22 mouse cellular contexts compared by ENCODE assay signal in genomic region chr16:65718791-65719472, GRCm38 (mm10).
A peak's percentile ranks its signal among the peaks of the same experiment; 100 is the strongest.
DNase-seq lines count a peak whose midpoint lies in the region; ATAC-seq and TF ChIP-seq lines count a peak whose summit lies in the region.
"Had no signal": no experiment of that assay in that cellular context is flagged by ENCODE, and none has a peak within 500 bp of the region (broad histone marks: within the 10 kb centered on the region; RNA-seq: fewer than 3 reads in every experiment).

No protein-coding gene starts in this region.

- H3K9me3 ChIP-seq in kidney, embryonic 16.5 days (ENCODE audit: low read length): no peaks in the 10 kb centered on the region
- H3K9me3 ChIP-seq: embryonic facial prominence, embryonic 13.5 days; heart, embryonic 12.5 days; midbrain, embryonic 15.5 days had no signal

- no peaks in the 10 kb centered on the region for H3K79me2 ChIP-seq in C2C12 (ENCODE audit: control insufficient read depth, insufficient read depth)

- no peak for TF ChIP-seq CTCF in C2C12 (IDR thresholded peaks at IDR 0.05; ENCODE audit: control insufficient read depth, insufficient read depth, insufficient read length)

- 0 out of 2 replicates have a peak, but pooled peaks have one; percentile 67 for ATAC-seq in kidney, embryonic 16.5 days (ENCODE audit: low FRiP score, low TSS enrichment)
- ATAC-seq: forebrain, embryonic 14.5 days; midbrain, embryonic 15.5 days had no signal

- H3K4me2 ChIP-seq in kidney, embryonic 16.5 days (replicated peaks; ENCODE audit: low read depth, low read length): no peak overlapping the region
- H3K4me2 ChIP-seq: embryonic facial prominence, embryonic 13.5 days; heart, embryonic 12.5 days; hindbrain, embryonic 14.5 days; midbrain, embryonic 15.5 days had no signal

- no peak overlapping the region for H3K27ac ChIP-seq in kidney, embryonic 16.5 days (ENCODE audit: low read length)
- H3K27ac ChIP-seq: embryonic facial prominence, embryonic 13.5 days; hindbrain, embryonic 14.5 days; layer of hippocampus, adult 2 months; left cerebral cortex, adult 2 months; midbrain, embryonic 15.5 days had no signal

- 45% methylated on average over 6 of the region's 6 CpGs for WGBS in kidney, embryonic 16.5 days

- intact Hi-C loops in left cerebral cortex, postnatal 14 days (cut with DNase I): loop anchor here (5.0 kb wide), 1 partner anchor 288 kb away; no protein-coding TSS in a partner anchor

- H3K79me3 ChIP-seq in C2C12 (ENCODE audit: low read depth): no peaks in the 10 kb centered on the region

- no peaks in the 10 kb centered on the region for H3K27me3 ChIP-seq in kidney, embryonic 16.5 days (ENCODE audit: insufficient read depth, low read length)
- H3K27me3 ChIP-seq in C2C12 (ENCODE audit: control insufficient read depth, insufficient read depth, insufficient read length): no peaks in the 10 kb centered on the region
- H3K27me3 ChIP-seq: embryonic facial prominence, embryonic 13.5 days; heart, embryonic 12.5 days; megakaryocyte, embryonic 14.5 days; midbrain, embryonic 15.5 days had no signal

- no peaks in the 10 kb centered on the region for H3K36me3 ChIP-seq in kidney, embryonic 16.5 days (ENCODE audit: insufficient read depth, low read length)
- no peaks in the 10 kb centered on the region for H3K36me3 ChIP-seq in C2C12 (ENCODE audit: control insufficient read depth, insufficient read depth)
- H3K36me3 ChIP-seq: embryonic facial prominence, embryonic 13.5 days; heart, embryonic 12.5 days; midbrain, embryonic 15.5 days had no signal

- H3K4me3 ChIP-seq in kidney, embryonic 16.5 days (ENCODE audit: low read length): no peak overlapping the region
- H3K4me3 ChIP-seq in C2C12 (ENCODE audit: insufficient read depth, poor library complexity, severe bottlenecking): no peak overlapping the region
- H3K4me3 ChIP-seq: embryonic facial prominence, embryonic 13.5 days; heart, embryonic 12.5 days; layer of hippocampus, adult 2 months; left cerebral cortex, adult 2 months; megakaryocyte, embryonic 14.5 days; midbrain, embryonic 15.5 days had no signal

- H3ac ChIP-seq in C2C12 (ENCODE audit: control insufficient read depth, insufficient read length, low read depth): no peak overlapping the region

- DNase-seq in kidney, adult 11 months: no peak
- peak; percentile 58 for DNase-seq in adipocyte (ENCODE audit: low spot score)
- DNase-seq in kidney, postnatal 4 days: peak; percentile 24
- DNase-seq in left cerebral cortex, postnatal 14 days (ENCODE audit: low spot score in 2 of 2): no peak
- DNase-seq in layer of hippocampus, adult 9-11 months: no peak
- DNase-seq: cerebellum, adult 11 months; cerebellum, postnatal 14 days; gastrocnemius, postnatal 10 days; heart, adult 11 months; heart, postnatal 14 days; lung, adult 2 months; thymus, postnatal 4 days had no signal

- no peaks in the 10 kb centered on the region for H3K4me1 ChIP-seq in kidney, embryonic 16.5 days (ENCODE audit: insufficient read depth, low read length)
- H3K4me1 ChIP-seq: embryonic facial prominence, embryonic 13.5 days; heart, embryonic 12.5 days; megakaryocyte, embryonic 14.5 days; midbrain, embryonic 15.5 days had no signal

- H3K9ac ChIP-seq in kidney, embryonic 16.5 days (replicated peaks; ENCODE audit: low read length): no peak overlapping the region
- H3K9ac ChIP-seq: embryonic facial prominence, embryonic 13.5 days; heart, embryonic 12.5 days; hindbrain, embryonic 14.5 days; midbrain, embryonic 15.5 days had no signal

TF ChIP-seq in C2C12, 6 proteins besides CTCF, POLR2A, EP300 and RAD21:
- no peak for TF ChIP-seq MYOG (IDR thresholded peaks at IDR 0.05; ENCODE audit: control insufficient read depth, extremely low read depth, insufficient read length)
- peak; percentile 12 for TF ChIP-seq MYOD1 (IDR thresholded peaks at IDR 0.05; ENCODE audit: control insufficient read depth, insufficient read length, low read depth)
- TF ChIP-seq USF1 (IDR thresholded peaks at IDR 0.05; ENCODE audit: low read depth): no peak
- TF ChIP-seq MAX (IDR thresholded peaks at IDR 0.05): no peak
- no peak for TF ChIP-seq FOSL1 (IDR thresholded peaks at IDR 0.05; ENCODE audit: insufficient read depth, low read length, poor library complexity, severe bottlenecking)
- no peak for TF ChIP-seq CEBPB (IDR thresholded peaks at IDR 0.05; ENCODE audit: low read depth)

Comparison
In these comparisons a context has a peak if more than half of its experiments do, and no peak if none do; other contexts are left out.
1. DNase-seq: peak in adipocyte (single experiment) and kidney, postnatal 4 days (2 of 2); none in kidney, adult 11 months (single experiment), left cerebral cortex, postnatal 14 days (0 of 2) and layer of hippocampus, adult 9-11 months (single experiment).